Mouse (Mus musculus) thymus, postnatal 10 days (tissue): ENCODE measurements around the gene Itgb2.
A peak's percentile ranks its signal among the peaks of the same experiment; 100 is the strongest.

ENCODE experiments used
- DNase-seq, 2 experiments: peaks; one replicate each; pipeline ENCODE4 v3.0.0; 2021; ENCODE audit warnings: low spot score in 2 of 2

Itgb2 gene

GRCm38 (mm10) chr10:77587091-77587775 lies 57.2 kb downstream of the Itgb2 start:
- no peak for DNase-seq

GRCm38 (mm10) chr10:77588036-77588435 lies 58.0 kb downstream of the Itgb2 start:
- no peak for DNase-seq

GRCm38 (mm10) chr10:77589117-77589516 lies 59.1 kb downstream of the Itgb2 start:
- DNase-seq, result no peak

- DNase-seq, result peak in 1 of 2 experiments; percentile 3
These were observed 59.7 kb downstream of the Itgb2 start for GRCm38 (mm10) chr10:77589749-77590148.

GRCm38 (mm10) chr10:77590812-77591211 lies 60.8 kb downstream of the Itgb2 start:
- peak; percentile 52 to 77 for DNase-seq

- DNase-seq, result peak in 1 of 2 experiments; percentile 2
These were observed 61.5 kb downstream of the Itgb2 start for GRCm38 (mm10) chr10:77591546-77591945.

- DNase-seq, result no peak
These were observed 66.0 kb downstream of the Itgb2 start for GRCm38 (mm10) chr10:77596060-77596459.

- DNase-seq, result no peak
These were observed 73.0 kb downstream of the Itgb2 start for GRCm38 (mm10) chr10:77603021-77603420.

GRCm38 (mm10) chr10:77604111-77604510 lies 74.1 kb downstream of the Itgb2 start:
- no peak for DNase-seq

- DNase-seq, result no peak
These were observed 74.9 kb downstream of the Itgb2 start for GRCm38 (mm10) chr10:77604958-77605357.

GRCm38 (mm10) chr10:77605368-77605767 lies 75.3 kb downstream of the Itgb2 start:
- DNase-seq, result peak; percentile 23 to 45

- peak; percentile 98 to 100 for DNase-seq
These were observed 76.1 kb downstream of the Itgb2 start, which contains the start of the genes Sumo3 and Gm49325 for GRCm38 (mm10) chr10:77605908-77606826. Gene Sumo3, plus strand, starts transcription at chr10:77606097. Gene Gm49325, plus strand, starts transcription at chr10:77606197.

GRCm38 (mm10) chr10:77606855-77607254 lies 76.8 kb downstream of the Itgb2 start:
- DNase-seq, result peak in 1 of 2 experiments; percentile 23

- DNase-seq, result no peak
These were observed 77.4 kb downstream of the Itgb2 start for GRCm38 (mm10) chr10:77607441-77607840.

GRCm38 (mm10) chr10:77608589-77608988 lies 78.5 kb downstream of the Itgb2 start:
- DNase-seq, result no peak

GRCm38 (mm10) chr10:77610221-77610961 lies 80.3 kb downstream of the Itgb2 start:
- DNase-seq, result no peak

GRCm38 (mm10) chr10:77613409-77613808 lies 83.4 kb downstream of the Itgb2 start:
- no peak for DNase-seq
